13 mouse cellular contexts compared by ENCODE assay signal in the genomic region with DNA sequence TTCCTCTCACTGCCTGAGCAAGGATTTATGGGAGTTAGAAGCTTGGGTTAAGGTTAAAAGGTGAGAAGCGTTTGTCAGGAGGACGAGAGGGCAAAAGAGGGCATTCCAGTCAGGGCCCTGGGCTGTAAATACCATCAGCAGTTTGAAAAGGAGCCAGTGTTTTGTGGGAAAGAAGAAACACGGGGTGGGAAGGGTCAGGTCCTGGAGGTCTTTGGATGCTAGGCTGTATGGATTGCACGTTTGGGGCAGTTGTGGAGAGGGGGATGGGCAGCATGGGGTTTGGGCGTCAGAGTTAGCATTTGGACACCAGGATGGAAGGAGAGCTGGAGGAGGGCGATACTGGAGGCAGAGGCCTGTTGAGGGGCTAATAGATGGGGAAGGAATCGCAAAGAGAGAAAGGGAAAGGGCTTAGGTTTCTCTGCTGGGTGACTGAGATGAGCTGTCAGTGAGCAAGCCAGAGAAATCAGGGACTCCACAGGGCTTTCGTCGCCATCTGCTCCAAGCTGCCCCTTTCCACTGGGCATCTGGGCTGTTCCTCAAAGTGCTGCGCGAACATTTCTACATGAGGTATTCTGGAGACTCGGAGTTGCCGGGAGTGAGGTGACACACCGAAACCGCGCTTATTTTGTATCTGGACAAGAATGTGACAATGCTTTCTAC.
A peak's percentile ranks its signal among the peaks of the same experiment; 100 is the strongest.
DNase-seq lines count a peak whose midpoint lies in the region; ATAC-seq lines count a peak whose summit lies in the region.
"Had no signal": no experiment of that assay in that cellular context is flagged by ENCODE, and none has a peak within 500 bp of the region (broad histone marks: within the 10 kb centered on the region; RNA-seq: fewer than 3 reads in every experiment).

No protein-coding gene starts in this region.

- H3K4me1 ChIP-seq in kidney, embryonic 15.5 days: peaks cover 10% of the 10 kb centered on the region
- H3K4me1 ChIP-seq: embryonic facial prominence, embryonic 15.5 days; midbrain, embryonic 13.5 days had no signal

- WGBS in kidney, embryonic 15.5 days: 44% methylated on average over 16 of the region's 16 CpGs

- 0 out of 2 replicates have a peak overlapping the region, but pooled peaks have one; percentile 9 for H3K4me2 ChIP-seq in kidney, embryonic 15.5 days
- H3K4me2 ChIP-seq: embryonic facial prominence, embryonic 15.5 days; midbrain, embryonic 13.5 days had no signal

- H3K36me3 ChIP-seq in kidney, embryonic 15.5 days: no peaks in the 10 kb centered on the region
- H3K36me3 ChIP-seq: embryonic facial prominence, embryonic 15.5 days; midbrain, embryonic 13.5 days had no signal

- no peaks in the 10 kb centered on the region for H3K9me3 ChIP-seq in kidney, embryonic 15.5 days (replicated peaks)
- H3K9me3 ChIP-seq: embryonic facial prominence, embryonic 15.5 days; midbrain, embryonic 13.5 days had no signal

- no peaks in the 10 kb centered on the region for H3K27me3 ChIP-seq in kidney, embryonic 15.5 days
- H3K27me3 ChIP-seq: embryonic facial prominence, embryonic 15.5 days; midbrain, embryonic 13.5 days had no signal

- H3K27ac ChIP-seq in kidney, embryonic 15.5 days: no peak overlapping the region
- H3K27ac ChIP-seq: embryonic facial prominence, embryonic 15.5 days; midbrain, embryonic 13.5 days had no signal

- ATAC-seq in kidney, embryonic 15.5 days (replicated peaks; ENCODE audit: low FRiP score): 0 out of 2 replicates have a peak, but pooled peaks have one; percentile 40
- ATAC-seq: forebrain, embryonic 14.5 days; midbrain, embryonic 13.5 days had no signal

- no peak overlapping the region for H3K9ac ChIP-seq in kidney, embryonic 15.5 days
- H3K9ac ChIP-seq: embryonic facial prominence, embryonic 15.5 days; midbrain, embryonic 13.5 days had no signal

- intact Hi-C loops in left cerebral cortex, postnatal 36 days (cut with DNase I): no loop called here

- H3K4me3 ChIP-seq in kidney, embryonic 15.5 days (replicated peaks): no peak overlapping the region
- H3K4me3 ChIP-seq: embryonic facial prominence, embryonic 15.5 days; midbrain, embryonic 13.5 days had no signal

- no peak for DNase-seq in kidney, adult 11 months
- DNase-seq in cerebellum, adult 11 months: peak; percentile 56
- DNase-seq in cerebellum, postnatal 25 days: peak; percentile 69
- DNase-seq in kidney, postnatal 14 days: peak; percentile 7
- no peak for DNase-seq in Muller cell, postnatal 12 days (ENCODE audit: inconsistent ontology term)
- no peak for DNase-seq in left cerebral cortex, postnatal 36 days (ENCODE audit: low spot score in 2 of 2)
- no peak for DNase-seq in thymus, adult 18-20 months
- DNase-seq: gastrocnemius, postnatal 36 days; thymus, postnatal 4 days had no signal

Comparison
In these comparisons a context has a peak if more than half of its experiments do, and no peak if none do; other contexts are left out.
1. DNase-seq: peak in cerebellum, adult 11 months (single experiment), cerebellum, postnatal 25 days (2 of 2) and kidney, postnatal 14 days (single experiment); none in kidney, adult 11 months (single experiment), Muller cell, postnatal 12 days (single experiment), left cerebral cortex, postnatal 36 days (0 of 2) and thymus, adult 18-20 months (0 of 2).